Mouse (Mus musculus): ENCODE measurements around the gene Dll4. TPM values are rescaled to one million over a fixed set of nuclear protein-coding genes. Genes with fewer than 3 reads are reported as not detected.

Dll4 gene
- total and polyA plus RNA-seq, 3 experiments: 0.18 TPM; not detected in 2

DNA sequence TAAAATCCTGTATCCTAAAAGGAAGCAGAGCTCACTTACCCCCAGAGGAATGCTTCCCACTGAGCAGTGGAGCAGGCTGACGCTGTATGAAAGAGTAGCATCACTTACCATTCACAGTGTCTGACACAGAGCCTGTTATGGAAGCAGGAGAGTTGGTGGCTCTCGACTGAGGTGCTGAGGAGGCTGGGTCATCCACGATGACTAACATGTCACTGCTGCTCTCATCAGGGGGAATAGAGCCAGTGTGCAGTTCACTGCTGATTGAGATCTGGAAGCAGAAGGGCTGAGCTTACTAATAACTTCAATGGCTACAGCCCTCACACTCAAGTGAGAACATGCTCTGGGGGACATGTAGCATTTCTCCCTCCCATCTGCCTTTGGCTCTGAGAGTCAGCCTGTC, 53.9 kb downstream of the Dll4 start:
- no peaks in the 10 kb centered on the region for H3K27me3 ChIP-seq (ENCODE audit: control insufficient read depth in 1 of 2, insufficient read depth in 2 of 2, low read length in 2 of 2)
- H3K9ac ChIP-seq (ENCODE audit: control insufficient read depth, low read depth, low read length, poor library complexity, severe bottlenecking): no peak overlapping the region
- no peak for DNase-seq (ENCODE audit: low read depth, low spot score)
- H3K4me3 ChIP-seq (ENCODE audit: control insufficient read depth in 1 of 2, insufficient read depth in 1 of 2, low read depth in 2 of 2, low read length in 2 of 2): no peak overlapping the region
- TF ChIP-seq MYB (IDR thresholded peaks at IDR 0.05; ENCODE audit: low read depth, low read length) (no peak), MAFK (IDR thresholded peaks at IDR 0.05; ENCODE audit: borderline replicate concordance, low read depth, low read length) (no peak), GATA1 (IDR thresholded peaks at IDR 0.05; ENCODE audit: low read depth, low read length) (no peak), ZNF384 (IDR thresholded peaks at IDR 0.05; ENCODE audit: low read depth, low read length) (no peak), NRF1 (IDR thresholded peaks at IDR 0.05; ENCODE audit: insufficient read depth, low read depth, low read length, poor library complexity, severe bottlenecking) (no peak), HCFC1 (IDR thresholded peaks at IDR 0.05; ENCODE audit: low read depth, low read length) (no peak), POLR2A (IDR thresholded peaks at IDR 0.05; ENCODE audit: control insufficient read depth in 1 of 2, insufficient read depth in 1 of 2, low read depth in 1 of 2, low read length in 2 of 2, poor library complexity in 1 of 2) (no peak), CTCF (IDR thresholded peaks at IDR 0.05 in 2 of 3, conservative IDR thresholded peaks at IDR 0.05 in 1 of 3; ENCODE audit: control insufficient read depth in 1 of 3, insufficient read depth in 1 of 3, low read depth in 2 of 3, low read length in 3 of 3, poor library complexity in 1 of 3, severe bottlenecking in 1 of 3) (no peak), POLR2AphosphoS2 (IDR thresholded peaks at IDR 0.05; ENCODE audit: low read length) (no peak), POLR2AphosphoS5 (IDR thresholded peaks at IDR 0.05; ENCODE audit: borderline replicate concordance, low read depth, low read length) (no peak)
- no peaks in the 10 kb centered on the region for H3K9me3 ChIP-seq (replicated peaks; ENCODE audit: insufficient read depth, low read length)
- H3K36me3 ChIP-seq (ENCODE audit: control insufficient read depth in 1 of 2, insufficient read depth in 2 of 2, low read length in 2 of 2): peaks cover 0 to 25% of the 10 kb centered on the region in 2 experiments; a peak in 2 of 4 replicates
- H3K79me2 ChIP-seq (ENCODE audit: control insufficient read depth, insufficient read depth, low read length, poor library complexity): no peaks in the 10 kb centered on the region
- no peak overlapping the region for H3K27ac ChIP-seq (ENCODE audit: control insufficient read depth, low read depth, low read length)
- H3K4me1 ChIP-seq (ENCODE audit: control insufficient read depth in 1 of 2, insufficient read depth in 2 of 2, low read length in 2 of 2): no peaks in the 10 kb centered on the region

Other genes with a start within 250 kb of the Dll4 start
- gene Rad51, start 213.0 kb upstream of the Dll4 start, total RNA-seq (2012; rRNA removed): 23.5 and 24.3 TPM in 2 replicates
- gene Rad51, start 213.0 kb upstream of the Dll4 start, polyA plus RNA-seq (2012; ENCODE audit: insufficient read depth in 1 of 2, insufficient read length in 2 of 2, low read depth in 1 of 2, low replicate concordance in 2 of 2, missing spikeins in 1 of 2): 10 to 100 TPM in 1 of 2 experiments, not detected in 1; 51.8 TPM
- 44.7 and 57.4 TPM in 2 replicates for gene Rmdn3, start 168.8 kb upstream of the Dll4 start, total RNA-seq (2012; rRNA removed)
- gene Rmdn3, start 168.8 kb upstream of the Dll4 start, polyA plus RNA-seq (2012; ENCODE audit: insufficient read depth in 1 of 2, insufficient read length in 2 of 2, low read depth in 1 of 2, low replicate concordance in 2 of 2, missing spikeins in 1 of 2): 10 to 100 TPM in 1 of 2 experiments, not detected in 1; 52.5 TPM
- gene Gchfr, start 158.0 kb upstream of the Dll4 start, total RNA-seq (2012; rRNA removed): not detected in 2 replicates
- gene Gchfr, start 158.0 kb upstream of the Dll4 start, polyA plus RNA-seq (2012; ENCODE audit: insufficient read depth in 1 of 2, insufficient read length in 2 of 2, low read depth in 1 of 2, low replicate concordance in 2 of 2, missing spikeins in 1 of 2): not detected
- 0.07 TPM in 1 of 2 replicates, not detected in the other for gene Gm14137, start 151.3 kb upstream of the Dll4 start, total RNA-seq (2012; rRNA removed)
- under 1 TPM in 1 of 2 experiments, not detected in 1; 0.71 TPM for gene Gm14137, start 151.3 kb upstream of the Dll4 start, polyA plus RNA-seq (2012; ENCODE audit: insufficient read depth in 1 of 2, insufficient read length in 2 of 2, low read depth in 1 of 2, low replicate concordance in 2 of 2, missing spikeins in 1 of 2)
- 30.3 and 37.4 TPM in 2 replicates for gene Zfyve19, start 117.2 kb upstream of the Dll4 start, total RNA-seq (2012; rRNA removed)
- gene Zfyve19, start 117.2 kb upstream of the Dll4 start, polyA plus RNA-seq (2012; ENCODE audit: insufficient read depth in 1 of 2, insufficient read length in 2 of 2, low read depth in 1 of 2, low replicate concordance in 2 of 2, missing spikeins in 1 of 2): 10 to 100 TPM in 1 of 2 experiments, not detected in 1; 52.5 TPM
- gene Dnajc17, start 117.0 kb upstream of the Dll4 start, total RNA-seq (2012; rRNA removed): 13.0 and 14.7 TPM in 2 replicates
- gene Dnajc17, start 117.0 kb upstream of the Dll4 start, polyA plus RNA-seq (2012; ENCODE audit: insufficient read depth in 1 of 2, insufficient read length in 2 of 2, low read depth in 1 of 2, low replicate concordance in 2 of 2, missing spikeins in 1 of 2): 10 to 100 TPM in 1 of 2 experiments, not detected in 1; 15.8 TPM
- not detected in 2 replicates for gene Ppp1r14d, start 95.9 kb upstream of the Dll4 start, total RNA-seq (2012; rRNA removed)
- gene Ppp1r14d, start 95.9 kb upstream of the Dll4 start, polyA plus RNA-seq (2012; ENCODE audit: insufficient read depth in 1 of 2, insufficient read length in 2 of 2, low read depth in 1 of 2, low replicate concordance in 2 of 2, missing spikeins in 1 of 2): not detected
- gene Spint1, start 88.4 kb upstream of the Dll4 start, total RNA-seq (2012; rRNA removed): not detected in 2 replicates
- gene Spint1, start 88.4 kb upstream of the Dll4 start, polyA plus RNA-seq (2012; ENCODE audit: insufficient read depth in 1 of 2, insufficient read length in 2 of 2, low read depth in 1 of 2, low replicate concordance in 2 of 2, missing spikeins in 1 of 2): not detected
- not detected in 2 replicates for gene Rhov, start 54.5 kb upstream of the Dll4 start, total RNA-seq (2012; rRNA removed)
- not detected for gene Rhov, start 54.5 kb upstream of the Dll4 start, polyA plus RNA-seq (2012; ENCODE audit: insufficient read depth in 1 of 2, insufficient read length in 2 of 2, low read depth in 1 of 2, low replicate concordance in 2 of 2, missing spikeins in 1 of 2)
- gene Vps18, start 37.0 kb upstream of the Dll4 start, total RNA-seq (2012; rRNA removed): 24.8 and 28.0 TPM in 2 replicates
- 10 to 100 TPM in 1 of 2 experiments, not detected in 1; 30.4 TPM for gene Vps18, start 37.0 kb upstream of the Dll4 start, polyA plus RNA-seq (2012; ENCODE audit: insufficient read depth in 1 of 2, insufficient read length in 2 of 2, low read depth in 1 of 2, low replicate concordance in 2 of 2, missing spikeins in 1 of 2)
- 3.6 and 33.0 TPM in 2 replicates for gene Chac1, start 25.4 kb downstream of the Dll4 start, total RNA-seq (2012; rRNA removed)
- 1 to 10 TPM in 1 of 2 experiments, not detected in 1; 6.4 TPM for gene Chac1, start 25.4 kb downstream of the Dll4 start, polyA plus RNA-seq (2012; ENCODE audit: insufficient read depth in 1 of 2, insufficient read length in 2 of 2, low read depth in 1 of 2, low replicate concordance in 2 of 2, missing spikeins in 1 of 2)
- gene Ino80, start 151.9 kb downstream of the Dll4 start, total RNA-seq (2012; rRNA removed): 13.9 and 16.3 TPM in 2 replicates
- gene Ino80, start 151.9 kb downstream of the Dll4 start, polyA plus RNA-seq (2012; ENCODE audit: insufficient read depth in 1 of 2, insufficient read length in 2 of 2, low read depth in 1 of 2, low replicate concordance in 2 of 2, missing spikeins in 1 of 2): 10 to 100 TPM; 23.1 to 37.9 TPM
- 0.27 and 0.29 TPM in 2 replicates for gene Exd1, start 221.8 kb downstream of the Dll4 start, total RNA-seq (2012; rRNA removed)
- under 1 TPM in 1 of 2 experiments, not detected in 1; 0.88 TPM for gene Exd1, start 221.8 kb downstream of the Dll4 start, polyA plus RNA-seq (2012; ENCODE audit: insufficient read depth in 1 of 2, insufficient read length in 2 of 2, low read depth in 1 of 2, low replicate concordance in 2 of 2, missing spikeins in 1 of 2)
- gene Chp1, start 221.9 kb downstream of the Dll4 start, total RNA-seq (2012; rRNA removed): 32.5 and 35.4 TPM in 2 replicates
- 10 to 100 TPM in 1 of 2 experiments, not detected in 1; 74.8 TPM for gene Chp1, start 221.9 kb downstream of the Dll4 start, polyA plus RNA-seq (2012; ENCODE audit: insufficient read depth in 1 of 2, insufficient read length in 2 of 2, low read depth in 1 of 2, low replicate concordance in 2 of 2, missing spikeins in 1 of 2)

Measured in MEL (cell line).